In the genomic region with DNA sequence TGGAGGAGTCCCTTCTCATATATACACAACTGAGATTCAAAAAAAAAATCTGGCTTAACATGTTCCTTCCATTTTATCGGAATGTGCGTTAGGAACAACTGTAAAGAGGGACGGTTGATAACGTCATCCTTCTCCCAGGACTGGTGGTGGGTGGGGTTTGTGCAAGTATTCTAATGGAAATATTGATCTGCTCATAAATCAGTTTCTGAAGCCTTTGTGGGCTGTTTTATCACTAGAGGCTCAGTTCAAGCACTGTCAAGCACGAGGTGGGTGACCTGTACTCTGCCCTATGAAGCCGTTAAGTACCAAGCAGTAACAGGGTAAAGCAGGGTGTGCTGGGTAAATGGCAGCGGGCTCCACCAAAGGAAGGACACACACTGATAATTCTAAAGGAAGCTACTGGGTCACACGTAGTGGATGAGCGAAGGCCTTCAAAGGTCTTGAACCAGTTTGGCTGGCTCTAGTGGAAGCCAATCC, we compare ENCODE assay signal across 17 mouse cellular contexts. TPM values are rescaled to one million over a fixed set of nuclear protein-coding genes. Genes with fewer than 3 reads are reported as not detected.
DNase-seq lines count a peak whose midpoint lies in the region; ATAC-seq and TF ChIP-seq lines count a peak whose summit lies in the region.
"Had no signal": no experiment of that assay in that cellular context is flagged by ENCODE, and none has a peak within 500 bp of the region (broad histone marks: within the 10 kb centered on the region; RNA-seq: fewer than 3 reads in every experiment).

No protein-coding gene starts in this region.

- no peaks in the 10 kb centered on the region for H3K9me3 ChIP-seq in kidney, embryonic 15.5 days (replicated peaks)
- H3K9me3 ChIP-seq in forebrain, embryonic 16.5 days (ENCODE audit: control insufficient read depth, low read length): no peaks in the 10 kb centered on the region
- no peaks in the 10 kb centered on the region for H3K9me3 ChIP-seq in intestine, embryonic 15.5 days
- no peaks in the 10 kb centered on the region for H3K9me3 ChIP-seq in lung, postnatal 0 days (ENCODE audit: low read length)
- H3K9me3 ChIP-seq: limb, embryonic 15.5 days had no signal

- no peak for TF ChIP-seq EP300 in lung, postnatal 0 days (IDR thresholded peaks at IDR 0.05)

- H3K4me3 ChIP-seq in kidney, embryonic 15.5 days (replicated peaks): no peak overlapping the region
- no peak overlapping the region for H3K4me3 ChIP-seq in forebrain, embryonic 16.5 days (replicated peaks; ENCODE audit: low read length)
- H3K4me3 ChIP-seq in intestine, embryonic 15.5 days (replicated peaks): no peak overlapping the region
- no peak overlapping the region for H3K4me3 ChIP-seq in lung, postnatal 0 days (ENCODE audit: low read depth, low read length)
- H3K4me3 ChIP-seq: embryonic facial prominence, embryonic 13.5 days; limb, embryonic 15.5 days; myocyte had no signal

- ATAC-seq in kidney, embryonic 15.5 days (replicated peaks; ENCODE audit: low FRiP score): no peak; the same call in 1 of the 2 replicates
- peak; percentile 44 for ATAC-seq in erythroblast, adult 5-6 weeks (replicated peaks; ENCODE audit: low FRiP score, poor library complexity, severe bottlenecking)
- peak; percentile 31 for ATAC-seq in forebrain, embryonic 16.5 days
- ATAC-seq in intestine, embryonic 15.5 days: peak; percentile 80
- ATAC-seq in lung, postnatal 0 days: no peak

- H3K27ac ChIP-seq in kidney, embryonic 15.5 days: no peak overlapping the region
- no peak overlapping the region for H3K27ac ChIP-seq in forebrain, embryonic 16.5 days (ENCODE audit: low read length)
- H3K27ac ChIP-seq in intestine, embryonic 15.5 days: no peak overlapping the region
- H3K27ac ChIP-seq in lung, postnatal 0 days (ENCODE audit: low read length): no peak overlapping the region
- H3K27ac ChIP-seq: embryonic facial prominence, embryonic 13.5 days; limb, embryonic 15.5 days had no signal

- DNase-seq in kidney, adult 9 months: peak; percentile 35
- no peak for DNase-seq in lung, postnatal 0 days (ENCODE audit: low spot score)
- no peak for DNase-seq in right cerebral cortex, postnatal 4 days
- no peak for DNase-seq in left cerebral cortex, postnatal 25 days (ENCODE audit: low spot score in 2 of 2)
- DNase-seq: adrenal gland, adult 2 months; cerebellum, adult 11-12 months; gastrocnemius, postnatal 25 days had no signal

- H3K9ac ChIP-seq in kidney, embryonic 15.5 days: no peak overlapping the region
- H3K9ac ChIP-seq in forebrain, embryonic 16.5 days (replicated peaks; ENCODE audit: low read depth, low read length): no peak overlapping the region
- no peak overlapping the region for H3K9ac ChIP-seq in intestine, embryonic 15.5 days
- no peak overlapping the region for H3K9ac ChIP-seq in lung, postnatal 0 days (replicated peaks; ENCODE audit: low read depth)
- H3K9ac ChIP-seq: embryonic facial prominence, embryonic 13.5 days; limb, embryonic 15.5 days; lung, embryonic 14.5 days had no signal

- no peak overlapping the region for H3K4me2 ChIP-seq in kidney, embryonic 15.5 days
- no peak overlapping the region for H3K4me2 ChIP-seq in forebrain, embryonic 16.5 days (ENCODE audit: low read length)
- no peak overlapping the region for H3K4me2 ChIP-seq in intestine, embryonic 15.5 days (replicated peaks)
- H3K4me2 ChIP-seq in lung, postnatal 0 days (replicated peaks; ENCODE audit: low read depth, low read length): no peak overlapping the region
- H3K4me2 ChIP-seq: embryonic facial prominence, embryonic 13.5 days; heart, embryonic 11.5 days; limb, embryonic 15.5 days; lung, embryonic 14.5 days had no signal

- TF ChIP-seq CTCF in lung, postnatal 0 days (IDR thresholded peaks at IDR 0.05): no peak

- intact Hi-C loops in left cerebral cortex, postnatal 25 days (cut with DNase I): loop anchor here (1.0 to 5.0 kb wide), 2 partner anchors 267 to 613 kb away; no protein-coding TSS in a partner anchor

- 76% methylated on average over 9 of the region's 9 CpGs for WGBS in kidney, embryonic 15.5 days
- 86% methylated on average over 9 of the region's 9 CpGs for WGBS in forebrain, embryonic 16.5 days
- WGBS in intestine, embryonic 15.5 days: 70% methylated on average over 9 of the region's 9 CpGs
- 70% methylated on average over 9 of the region's 9 CpGs for WGBS in lung, postnatal 0 days

- no peaks in the 10 kb centered on the region for H3K4me1 ChIP-seq in kidney, embryonic 15.5 days
- no peaks in the 10 kb centered on the region for H3K4me1 ChIP-seq in forebrain, embryonic 16.5 days (replicated peaks; ENCODE audit: control insufficient read depth, insufficient read depth, low read length)
- H3K4me1 ChIP-seq in intestine, embryonic 15.5 days (replicated peaks): no peaks in the 10 kb centered on the region
- H3K4me1 ChIP-seq in lung, postnatal 0 days (ENCODE audit: insufficient read depth, low read depth, low read length): no peaks in the 10 kb centered on the region
- H3K4me1 ChIP-seq: embryonic facial prominence, embryonic 13.5 days; limb, embryonic 15.5 days had no signal

- H3K36me3 ChIP-seq in kidney, embryonic 15.5 days: no peaks in the 10 kb centered on the region
- H3K36me3 ChIP-seq in forebrain, embryonic 16.5 days (ENCODE audit: control insufficient read depth, insufficient read depth): no peaks in the 10 kb centered on the region
- H3K36me3 ChIP-seq in intestine, embryonic 15.5 days: no peaks in the 10 kb centered on the region
- H3K36me3 ChIP-seq in lung, postnatal 0 days (ENCODE audit: insufficient read depth, low read length): no peaks in the 10 kb centered on the region
- H3K36me3 ChIP-seq: embryonic facial prominence, embryonic 13.5 days; limb, embryonic 15.5 days had no signal

- H3K27me3 ChIP-seq in kidney, embryonic 15.5 days: no peaks in the 10 kb centered on the region
- no peaks in the 10 kb centered on the region for H3K27me3 ChIP-seq in forebrain, embryonic 16.5 days (replicated peaks; ENCODE audit: control insufficient read depth, insufficient read depth, low read length)
- no peaks in the 10 kb centered on the region for H3K27me3 ChIP-seq in intestine, embryonic 15.5 days (replicated peaks)
- H3K27me3 ChIP-seq in lung, postnatal 0 days (replicated peaks; ENCODE audit: insufficient read depth, low read length): no peaks in the 10 kb centered on the region
- H3K27me3 ChIP-seq: embryonic facial prominence, embryonic 13.5 days; limb, embryonic 15.5 days had no signal

RNA-seq across cellular contexts. Expression of a gene that starts 13.5 kb away (rescaled TPM):
- polyA plus RNA-seq in kidney, embryonic 15.5 days (2015; fragmentation: Nextera tagmentation; extraction: Ambion mirVana): 0.50 and 0.58 TPM in 2 replicates
- not detected in 2 replicates for total RNA-seq in erythroblast, adult 5-6 weeks (2015; ENCODE audit: low replicate concordance)
- total RNA-seq in erythroblast, adult 5-6 weeks (2017; ENCODE audit: low replicate concordance): not detected in 2 replicates
- polyA plus RNA-seq in forebrain, embryonic 16.5 days (2015; fragmentation: Nextera tagmentation; extraction: Ambion mirVana): 8.3 and 9.1 TPM in 2 replicates
- 0.68 and 0.97 TPM in 2 replicates for polyA plus RNA-seq in intestine, embryonic 15.5 days (2015; fragmentation: Nextera tagmentation; extraction: Ambion mirVana)
- polyA plus RNA-seq in lung, postnatal 0 days (2015; fragmentation: Nextera tagmentation; extraction: Ambion mirVana): 0.20 TPM in 2 replicates
- total RNA-seq in left cerebral cortex, postnatal 25 days (2021): 10 to 100 TPM in 1 of 2 experiments, 1 to 10 TPM in 1; 8.7 to 10.3 TPM
- total RNA-seq: adrenal gland, adult 2 months; megakaryocyte, adult 5-6 weeks had no signal
- polyA plus RNA-seq: myocyte had no signal

RNA-seq across cellular contexts. Expression of a gene that starts 15.3 kb away (rescaled TPM):
- polyA plus RNA-seq in kidney, embryonic 15.5 days (2015; fragmentation: Nextera tagmentation; extraction: Ambion mirVana): 113 and 122 TPM in 2 replicates
- 25.6 and 25.9 TPM in 2 replicates for total RNA-seq in erythroblast, adult 5-6 weeks (2015; ENCODE audit: low replicate concordance)
- total RNA-seq in erythroblast, adult 5-6 weeks (2017; ENCODE audit: low replicate concordance): 25.6 TPM in 2 replicates
- 37.6 and 41.8 TPM in 2 replicates for polyA plus RNA-seq in forebrain, embryonic 16.5 days (2015; fragmentation: Nextera tagmentation; extraction: Ambion mirVana)
- 112 and 118 TPM in 2 replicates for polyA plus RNA-seq in intestine, embryonic 15.5 days (2015; fragmentation: Nextera tagmentation; extraction: Ambion mirVana)
- 68.9 and 75.9 TPM in 2 replicates for polyA plus RNA-seq in lung, postnatal 0 days (2015; fragmentation: Nextera tagmentation; extraction: Ambion mirVana)
- 10 to 100 TPM; 39.9 to 46.3 TPM for total RNA-seq in left cerebral cortex, postnatal 25 days (2021)

RNA-seq across cellular contexts. Expression of a gene that starts 47.0 kb away (rescaled TPM):
- polyA plus RNA-seq in kidney, embryonic 15.5 days (2015; fragmentation: Nextera tagmentation; extraction: Ambion mirVana): 50.3 and 56.1 TPM in 2 replicates
- total RNA-seq in erythroblast, adult 5-6 weeks (2015; ENCODE audit: low replicate concordance): 46.4 and 64.4 TPM in 2 replicates
- 52.9 and 60.9 TPM in 2 replicates for total RNA-seq in erythroblast, adult 5-6 weeks (2017; ENCODE audit: low replicate concordance)
- polyA plus RNA-seq in forebrain, embryonic 16.5 days (2015; fragmentation: Nextera tagmentation; extraction: Ambion mirVana): 49.3 and 50.6 TPM in 2 replicates
- 55.8 and 58.0 TPM in 2 replicates for polyA plus RNA-seq in intestine, embryonic 15.5 days (2015; fragmentation: Nextera tagmentation; extraction: Ambion mirVana)
- polyA plus RNA-seq in lung, postnatal 0 days (2015; fragmentation: Nextera tagmentation; extraction: Ambion mirVana): 28.3 and 29.0 TPM in 2 replicates
- total RNA-seq in left cerebral cortex, postnatal 25 days (2021): 10 to 100 TPM; 64.9 TPM

RNA-seq across cellular contexts. Expression of a gene that starts 53.8 kb away (rescaled TPM):
- 0.06 and 0.14 TPM in 2 replicates for polyA plus RNA-seq in kidney, embryonic 15.5 days (2015; fragmentation: Nextera tagmentation; extraction: Ambion mirVana)
- 1.7 TPM in 1 of 2 replicates, not detected in the other for total RNA-seq in erythroblast, adult 5-6 weeks (2015; ENCODE audit: low replicate concordance)
- 1.4 TPM in 1 of 2 replicates, not detected in the other for total RNA-seq in erythroblast, adult 5-6 weeks (2017; ENCODE audit: low replicate concordance)
- polyA plus RNA-seq in forebrain, embryonic 16.5 days (2015; fragmentation: Nextera tagmentation; extraction: Ambion mirVana): 0.14 and 0.24 TPM in 2 replicates
- 0.04 and 0.08 TPM in 2 replicates for polyA plus RNA-seq in intestine, embryonic 15.5 days (2015; fragmentation: Nextera tagmentation; extraction: Ambion mirVana)
- polyA plus RNA-seq in lung, postnatal 0 days (2015; fragmentation: Nextera tagmentation; extraction: Ambion mirVana): 0.04 and 0.08 TPM in 2 replicates
- under 1 TPM; 0.25 to 0.50 TPM for total RNA-seq in left cerebral cortex, postnatal 25 days (2021)
- total RNA-seq: gastrocnemius, postnatal 25 days had no signal
- polyA plus RNA-seq: adrenal gland, adult 2 months had no signal

Comparison
In these comparisons a context has a peak if more than half of its experiments do, and no peak if none do; other contexts are left out.
1. ATAC-seq: peak in erythroblast, adult 5-6 weeks (single experiment), forebrain, embryonic 16.5 days (single experiment) and intestine, embryonic 15.5 days (single experiment); none in kidney, embryonic 15.5 days (single experiment) and lung, postnatal 0 days (single experiment).